In the genomic region with DNA sequence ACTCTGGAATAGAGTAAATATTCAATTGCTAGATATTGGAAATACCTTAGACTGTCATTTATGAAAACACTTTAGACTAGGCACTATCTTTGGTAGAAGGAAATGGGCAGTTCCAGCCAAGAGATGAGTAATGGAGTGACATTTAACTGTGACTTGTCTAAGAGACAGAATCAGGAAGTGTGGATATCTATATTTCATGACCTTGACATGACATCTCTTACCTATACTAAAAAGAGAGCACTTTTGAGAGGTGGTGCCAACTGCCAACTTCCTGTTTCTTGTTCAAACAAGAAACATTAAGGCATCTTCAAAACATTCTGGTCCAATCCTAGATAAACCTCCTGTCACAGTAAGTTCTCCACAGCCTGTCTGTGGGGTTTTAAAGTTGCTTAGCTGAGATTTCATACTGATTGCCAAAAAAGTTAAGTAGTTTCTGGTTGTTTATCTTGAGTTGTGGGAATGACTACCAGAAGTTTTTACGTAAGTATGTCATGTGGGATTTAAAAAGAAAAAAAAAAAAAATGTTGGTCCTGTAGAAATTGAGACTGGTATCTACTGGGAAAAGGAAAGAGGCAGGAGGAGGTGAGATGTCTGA, we compare ENCODE assay signal across 20 mouse cellular contexts. TPM values are rescaled to one million over a fixed set of nuclear protein-coding genes. Genes with fewer than 3 reads are reported as not detected.
"Had no signal": no experiment of that assay in that cellular context is flagged by ENCODE, and none has a peak within 500 bp of the region (broad histone marks: within the 10 kb centered on the region; RNA-seq: fewer than 3 reads in every experiment).

No protein-coding gene starts in this region.

- DNase-seq: kidney, adult 18-20 months; kidney, postnatal 10 days; kidney, postnatal 4 days; lung, embryonic 14.5 days; lung, postnatal 10 days; lung, postnatal 4 days; right cerebral cortex, postnatal 14 days; thymus, adult 18-20 months; thymus, postnatal 14 days had no signal

- H3K36me3 ChIP-seq: midbrain, embryonic 13.5 days; neural tube, embryonic 12.5 days had no signal

- ATAC-seq: liver, embryonic 12.5 days; midbrain, embryonic 13.5 days had no signal

- H3K4me3 ChIP-seq: layer of hippocampus, adult 2 months; limb, embryonic 15.5 days; liver, embryonic 12.5 days; midbrain, embryonic 13.5 days; neural tube, embryonic 12.5 days had no signal

- H3K4me1 ChIP-seq: limb, embryonic 15.5 days; liver, embryonic 12.5 days; midbrain, embryonic 13.5 days; neural tube, embryonic 12.5 days had no signal

- H3K4me2 ChIP-seq: limb, embryonic 15.5 days; liver, embryonic 12.5 days; lung, embryonic 14.5 days; midbrain, embryonic 13.5 days; neural tube, embryonic 12.5 days had no signal

- H3K27me3 ChIP-seq: limb, embryonic 15.5 days; liver, embryonic 12.5 days; midbrain, embryonic 13.5 days; neural tube, embryonic 12.5 days had no signal

- H3K9ac ChIP-seq: limb, embryonic 15.5 days; liver, embryonic 12.5 days; lung, embryonic 14.5 days; midbrain, embryonic 13.5 days; neural tube, embryonic 12.5 days had no signal

- H3K27ac ChIP-seq: layer of hippocampus, adult 2 months; limb, embryonic 15.5 days; liver, embryonic 12.5 days; midbrain, embryonic 13.5 days; neural tube, embryonic 12.5 days had no signal

- H3K9me3 ChIP-seq: limb, embryonic 15.5 days; liver, embryonic 12.5 days; midbrain, embryonic 13.5 days; neural tube, embryonic 12.5 days had no signal

RNA-seq across cellular contexts. Expression of a gene that starts 29.8 kb away (rescaled TPM):
- total RNA-seq: left cerebral cortex, postnatal 25 days; megakaryocyte-erythroid progenitor cell, adult 5-6 weeks had no signal
- polyA plus RNA-seq: kidney, embryonic 14.5 days; limb, embryonic 11.5 days; liver, embryonic 12.5 days; liver, embryonic 16.5 days; lung, embryonic 14.5 days; stomach, embryonic 14.5 days had no signal
